ENCODE assay signal across 28 mouse cellular contexts in the genomic region with DNA sequence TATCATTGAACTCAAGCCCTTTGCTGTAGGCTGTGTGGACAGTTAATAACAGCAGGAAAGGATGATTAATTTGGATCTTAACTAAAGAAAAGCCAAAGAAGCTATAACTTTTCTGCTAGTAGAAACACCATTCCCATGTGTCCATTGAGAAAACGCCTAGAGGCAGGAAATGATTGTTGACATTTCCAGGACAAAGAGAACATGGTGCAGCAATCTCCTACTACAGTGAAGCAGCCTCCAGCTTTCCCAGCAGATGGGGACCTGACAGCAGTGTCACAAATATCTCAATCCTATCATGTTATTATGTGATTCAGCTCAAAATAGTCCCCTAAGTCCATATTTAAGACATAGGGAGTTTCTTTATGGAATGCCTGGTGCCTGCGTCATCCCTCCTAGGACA.
DNase-seq lines count a peak whose midpoint lies in the region; ATAC-seq and TF ChIP-seq lines count a peak whose summit lies in the region.
"Had no signal": no experiment of that assay in that cellular context is flagged by ENCODE, and none has a peak within 500 bp of the region (broad histone marks: within the 10 kb centered on the region; RNA-seq: fewer than 3 reads in every experiment).

No protein-coding gene starts in this region.

- no peaks in the 10 kb centered on the region for H3K9me3 ChIP-seq in heart, embryonic 10.5 days
- no peaks in the 10 kb centered on the region for H3K9me3 ChIP-seq in kidney, embryonic 15.5 days (replicated peaks)
- H3K9me3 ChIP-seq in lung, embryonic 14.5 days (ENCODE audit: low read depth, low read length): no peaks in the 10 kb centered on the region
- H3K9me3 ChIP-seq: embryonic facial prominence, embryonic 12.5 days; embryonic facial prominence, embryonic 15.5 days; forebrain, embryonic 12.5 days; forebrain, embryonic 15.5 days; heart, embryonic 12.5 days; heart, embryonic 15.5 days; hindbrain, embryonic 10.5 days; hindbrain, embryonic 13.5 days had no signal

- DNase-seq in heart, adult 8-10 months (ENCODE audit: low spot score): peak; percentile 10
- no peak for DNase-seq in heart, embryonic 10.5 days (ENCODE audit: low spot score)
- DNase-seq in kidney, adult 11 months: no peak
- peak; percentile 5 for DNase-seq in lung, embryonic 14.5 days
- DNase-seq in lung, postnatal 36 days: no peak
- DNase-seq in urinary bladder, postnatal 36 days (ENCODE audit: low spot score in 2 of 2): no peak
- DNase-seq: adrenal gland, adult 2 months; adrenal gland, postnatal 14 days; cerebellum, adult 11 months; cerebellum, adult 2 months; cerebellum, adult 9-11 months; cerebellum, postnatal 25 days; gastrocnemius, postnatal 10 days; gastrocnemius, postnatal 36 days; heart, adult 2 months; heart, postnatal 10 days; heart, postnatal 36 days had no signal

- no peak overlapping the region for H3K4me2 ChIP-seq in kidney, embryonic 15.5 days
- no peak overlapping the region for H3K4me2 ChIP-seq in lung, embryonic 14.5 days
- H3K4me2 ChIP-seq: embryonic facial prominence, embryonic 12.5 days; embryonic facial prominence, embryonic 15.5 days; forebrain, embryonic 12.5 days; forebrain, embryonic 15.5 days; heart, embryonic 12.5 days; heart, embryonic 15.5 days; hindbrain, embryonic 13.5 days had no signal

- peak; percentile 56; the same call in 1 of the 2 replicates for ATAC-seq in kidney, embryonic 15.5 days (replicated peaks; ENCODE audit: low FRiP score)
- ATAC-seq in lung, embryonic 14.5 days (ENCODE audit: insufficient read depth): no peak
- ATAC-seq: CD4-positive, CD25-positive, alpha-beta regulatory T cell, adult 4 months; forebrain, embryonic 15.5 days; hindbrain, postnatal 0 days had no signal

- H3K4me3 ChIP-seq in heart, embryonic 10.5 days: no peak overlapping the region
- no peak overlapping the region for H3K4me3 ChIP-seq in kidney, embryonic 15.5 days (replicated peaks)
- H3K4me3 ChIP-seq in lung, embryonic 14.5 days (ENCODE audit: low read depth, low read length): no peak overlapping the region
- H3K4me3 ChIP-seq: embryonic facial prominence, embryonic 12.5 days; embryonic facial prominence, embryonic 15.5 days; forebrain, embryonic 12.5 days; forebrain, embryonic 15.5 days; heart, adult 2 months; heart, embryonic 12.5 days; heart, embryonic 15.5 days; hindbrain, embryonic 10.5 days; hindbrain, embryonic 13.5 days had no signal

- H3K9ac ChIP-seq in kidney, embryonic 15.5 days: no peak overlapping the region
- H3K9ac ChIP-seq in lung, embryonic 14.5 days: no peak overlapping the region
- H3K9ac ChIP-seq: embryonic facial prominence, embryonic 12.5 days; embryonic facial prominence, embryonic 15.5 days; forebrain, embryonic 12.5 days; forebrain, embryonic 15.5 days; heart, embryonic 12.5 days; heart, embryonic 15.5 days; hindbrain, embryonic 13.5 days had no signal

- H3K27ac ChIP-seq in heart, embryonic 10.5 days: no peak overlapping the region
- peak overlapping the region; percentile 48 for H3K27ac ChIP-seq in kidney, embryonic 15.5 days
- H3K27ac ChIP-seq in lung, embryonic 14.5 days (ENCODE audit: low read depth): no peak overlapping the region
- H3K27ac ChIP-seq: embryonic facial prominence, embryonic 12.5 days; embryonic facial prominence, embryonic 15.5 days; forebrain, embryonic 12.5 days; forebrain, embryonic 15.5 days; heart, adult 2 months; heart, embryonic 15.5 days; hindbrain, embryonic 10.5 days; hindbrain, embryonic 13.5 days; hindbrain, postnatal 0 days had no signal

- no peaks in the 10 kb centered on the region for H3K4me1 ChIP-seq in heart, embryonic 10.5 days
- no peaks in the 10 kb centered on the region for H3K4me1 ChIP-seq in kidney, embryonic 15.5 days
- H3K4me1 ChIP-seq in lung, embryonic 14.5 days (ENCODE audit: insufficient read depth): no peaks in the 10 kb centered on the region
- H3K4me1 ChIP-seq: embryonic facial prominence, embryonic 12.5 days; embryonic facial prominence, embryonic 15.5 days; forebrain, embryonic 12.5 days; forebrain, embryonic 15.5 days; heart, embryonic 12.5 days; heart, embryonic 15.5 days; hindbrain, embryonic 10.5 days; hindbrain, embryonic 13.5 days had no signal

- H3K36me3 ChIP-seq in heart, embryonic 10.5 days: no peaks in the 10 kb centered on the region
- H3K36me3 ChIP-seq in kidney, embryonic 15.5 days: no peaks in the 10 kb centered on the region
- no peaks in the 10 kb centered on the region for H3K36me3 ChIP-seq in lung, embryonic 14.5 days (ENCODE audit: insufficient read depth)
- H3K36me3 ChIP-seq: embryonic facial prominence, embryonic 12.5 days; embryonic facial prominence, embryonic 15.5 days; forebrain, embryonic 12.5 days; forebrain, embryonic 15.5 days; heart, embryonic 12.5 days; heart, embryonic 15.5 days; hindbrain, embryonic 10.5 days; hindbrain, embryonic 13.5 days had no signal

- no peak for TF ChIP-seq CTCF in lung, embryonic 14.5 days (IDR thresholded peaks at IDR 0.05; ENCODE audit: low read depth)

- WGBS in heart, embryonic 10.5 days: 64% methylated on average over 2 of the region's 2 CpGs
- 41% methylated on average over 2 of the region's 2 CpGs for WGBS in kidney, embryonic 15.5 days
- WGBS in lung, embryonic 14.5 days: 55% methylated on average over 2 of the region's 2 CpGs

- H3K27me3 ChIP-seq in heart, embryonic 10.5 days (ENCODE audit: insufficient read depth, poor library complexity, severe bottlenecking): no peaks in the 10 kb centered on the region
- no peaks in the 10 kb centered on the region for H3K27me3 ChIP-seq in kidney, embryonic 15.5 days
- no peaks in the 10 kb centered on the region for H3K27me3 ChIP-seq in lung, embryonic 14.5 days (ENCODE audit: insufficient read depth, low read length)
- H3K27me3 ChIP-seq: embryonic facial prominence, embryonic 12.5 days; embryonic facial prominence, embryonic 15.5 days; forebrain, embryonic 12.5 days; forebrain, embryonic 15.5 days; heart, embryonic 12.5 days; heart, embryonic 15.5 days; hindbrain, embryonic 13.5 days had no signal

Comparison
In these comparisons a context has a peak if more than half of its experiments do, and no peak if none do; other contexts are left out.
1. DNase-seq: peak in heart, adult 8-10 months (single experiment) and lung, embryonic 14.5 days (single experiment); none in heart, embryonic 10.5 days (single experiment), kidney, adult 11 months (single experiment), lung, postnatal 36 days (single experiment) and urinary bladder, postnatal 36 days (0 of 2).